Mouse (Mus musculus) spleen, adult 2 months (tissue): Measurements from ENCODE around the gene Tsga10.
A peak's percentile ranks its signal among the peaks of the same experiment; 100 is the strongest.

ENCODE experiments used
- CTCF ChIP-seq: fragments of 200-500 bp; IDR thresholded peaks from 2 replicates; pipeline ENCODE4 v1.5.1; 2011; ENCODE audit warnings: mild to moderate bottlenecking, inconsistent platforms; ENCODE audit not compliant: insufficient read depth, insufficient read length, insufficient replicate concordance; ENCODE audit errors: extremely low read depth
- POLR2A ChIP-seq: fragments of 200-500 bp; IDR thresholded peaks from 2 replicates; pipeline ENCODE4 v1.6.1; 2011; ENCODE audit warnings: low read depth, low read length, inconsistent platforms

GRCm38 (mm10) chr1:37903178-37903577, 36.9 kb upstream of the Tsga10 start:
- TF ChIP-seq CTCF, result peak; percentile 3; the same call in 1 of the 2 replicates
- TF ChIP-seq POLR2A, result no peak
